Mouse (Mus musculus) ES-Bruce4 (cell line): ENCODE results near the gene Nudc. TPM values are rescaled to one million over a fixed set of nuclear protein-coding genes. Genes with fewer than 3 reads are reported as not detected.

ENCODE experiments used
- H3K27ac ChIP-seq: 2 replicates; pipeline ENCODE4 v1.5.1; 2012; ENCODE audit warnings: low read length, inconsistent platforms; ENCODE audit not compliant: insufficient read depth
- H3K27me3 ChIP-seq: 2 replicates; pipeline ENCODE4 v1.6.1; 2012; ENCODE audit warnings: mild to moderate bottlenecking, low read length, inconsistent platforms; ENCODE audit not compliant: control insufficient read depth, poor library complexity, insufficient read depth, severe bottlenecking
- H3K36me3 ChIP-seq: 2 replicates; pipeline ENCODE4 v1.6.1; 2012; ENCODE audit warnings: inconsistent platforms, mild to moderate bottlenecking, low read length, moderate library complexity; ENCODE audit not compliant: control insufficient read depth, poor library complexity, insufficient read depth, severe bottlenecking
- H3K4me1 ChIP-seq: one replicate; pipeline ENCODE4 v1.8.1; 2011; ENCODE audit warnings: low read length; ENCODE audit not compliant: control insufficient read depth, insufficient read depth
- H3K4me3 ChIP-seq: 2 replicates; pipeline ENCODE4 v1.5.1; 2011; ENCODE audit warnings: low read depth, mild to moderate bottlenecking, low read length
- H3K9ac ChIP-seq: 2 replicates; pipeline ENCODE4 v1.6.1; 2012; ENCODE audit warnings: low read depth, mild to moderate bottlenecking, inconsistent platforms; ENCODE audit not compliant: poor library complexity, severe bottlenecking
- H3K9me3 ChIP-seq: replicated peaks from 2 replicates; pipeline ENCODE4 v1.6.1; 2012; ENCODE audit warnings: mild to moderate bottlenecking, low read length, inconsistent platforms; ENCODE audit not compliant: control insufficient read depth, poor library complexity, insufficient read depth, severe bottlenecking
- CTCF ChIP-seq: IDR thresholded peaks from one replicate; pipeline ENCODE4 v1.8.1; 2011; ENCODE audit warnings: low read depth, low read length
- EP300 ChIP-seq: IDR thresholded peaks from 2 replicates; pipeline ENCODE4 v1.6.1; 2011; ENCODE audit warnings: low read depth, low read length; ENCODE audit not compliant: insufficient read depth
- POLR2A ChIP-seq: IDR thresholded peaks from one replicate; pipeline ENCODE4 v1.8.1; 2011; ENCODE audit warnings: low read length; ENCODE audit not compliant: insufficient read depth
- polyA plus RNA-seq: library from polyadenylated mRNA; stranded (reverse); fragments of >200 nt; gene quantifications from 2 replicates; pipeline ENCODE4 v1.2.4, GENCODE M21; 2011; ENCODE audit warnings: low read depth; ENCODE audit not compliant: missing spikeins, insufficient read depth, insufficient read length

Gene Nudc
- polyA plus RNA-seq, 1 experiment = 274 TPM

- Histone ChIP-seq H3K4me1 (peaks cover 16% of the 10 kb centered on the region), H3K4me3 (no peak overlapping the region), H3K27ac (no peak overlapping the region), H3K9me3 (no peaks in the 10 kb centered on the region), H3K9ac (no peak overlapping the region), H3K36me3 (no peaks in the 10 kb centered on the region), H3K27me3 (0 out of 2 replicates have a peak, but pooled peaks cover under 1% of the 10 kb centered on the region)
- TF ChIP-seq EP300 = no peak
- TF ChIP-seq POLR2A = no peak
- TF ChIP-seq CTCF = no peak
Observed at GRCm38 (mm10) chr4:133491800-133492199, 54.0 kb downstream of the Nudc start.

- no peaks in the 10 kb centered on the region for H3K9me3 ChIP-seq
- peaks cover 21% of the 10 kb centered on the region for H3K4me1 ChIP-seq
- H3K27me3 ChIP-seq = no peaks in the 10 kb centered on the region
- no peak overlapping the region for H3K27ac ChIP-seq
- TF ChIP-seq CTCF (no peak), POLR2A (no peak), EP300 (no peak)
- no peak overlapping the region for H3K9ac ChIP-seq
- no peaks in the 10 kb centered on the region for H3K36me3 ChIP-seq
- H3K4me3 ChIP-seq = no peak overlapping the region
Observed at GRCm38 (mm10) chr4:133489489-133490245, 56.1 kb downstream of the Nudc start.

- H3K9me3 ChIP-seq = no peaks in the 10 kb centered on the region
- H3K4me1 ChIP-seq = peaks cover 21% of the 10 kb centered on the region
- no peaks in the 10 kb centered on the region for H3K36me3 ChIP-seq
- TF ChIP-seq CTCF = no peak
- no peak for TF ChIP-seq EP300
- H3K27ac ChIP-seq = no peak overlapping the region
- H3K27me3 ChIP-seq = no peaks in the 10 kb centered on the region
- no peak overlapping the region for H3K9ac ChIP-seq
- H3K4me3 ChIP-seq = no peak overlapping the region
Observed at GRCm38 (mm10) chr4:133488619-133489392, 57.0 kb downstream of the Nudc start.

- H3K27ac ChIP-seq = no peak overlapping the region
- H3K9ac ChIP-seq = no peak overlapping the region
- peak overlapping the region; percentile 20 for H3K4me3 ChIP-seq
- no peaks in the 10 kb centered on the region for H3K27me3 ChIP-seq
- H3K36me3 ChIP-seq = no peaks in the 10 kb centered on the region
- no peaks in the 10 kb centered on the region for H3K9me3 ChIP-seq
- no peak for TF ChIP-seq EP300
- TF ChIP-seq POLR2A = no peak
- no peak for TF ChIP-seq CTCF
- H3K4me1 ChIP-seq = peaks cover 19% of the 10 kb centered on the region
Observed at GRCm38 (mm10) chr4:133486673-133487357, 59.0 kb downstream of the Nudc start.

- Histone ChIP-seq H3K4me3 (peak overlapping the region; percentile 20), H3K4me1 (peaks cover 14% of the 10 kb centered on the region), H3K27me3 (no peaks in the 10 kb centered on the region), H3K9me3 (no peaks in the 10 kb centered on the region), H3K36me3 (no peaks in the 10 kb centered on the region), H3K27ac (no peak overlapping the region), H3K9ac (no peak overlapping the region)
- TF ChIP-seq CTCF (no peak), EP300 (no peak), POLR2A (no peak)
Observed at GRCm38 (mm10) chr4:133485691-133486425, 59.9 kb downstream of the Nudc start.
